Mouse (Mus musculus) MEL (cell line): ENCODE measurements around the gene Ccdc157.

Source experiments
- CHD2 ChIP-seq: IDR thresholded peaks from 2 replicates; pipeline ENCODE4 v1.6.1; 2011; ENCODE audit warnings: low read length, improper control_type of control experiment
- CTCF ChIP-seq, 3 experiments: IDR thresholded peaks in 2 of 3; conservative IDR thresholded peaks in 1 of 3; 2 replicates each; pipeline ENCODE4 v1.5.1; 2011 to 2012; ENCODE audit warnings: low read length in 3 of 3, low read depth in 2 of 3, mild to moderate bottlenecking in 2 of 3, improper control_type of control experiment in 1 of 3, inconsistent platforms in 1 of 3, mixed read lengths in 1 of 3, moderate library complexity in 1 of 3; ENCODE audit not compliant: control insufficient read depth in 1 of 3, insufficient read depth in 1 of 3, poor library complexity in 1 of 3, severe bottlenecking in 1 of 3
- EP300 ChIP-seq, 2 experiments: IDR thresholded peaks; 2 replicates each; pipeline ENCODE4 v1.6.1; 2011; ENCODE audit warnings: improper control_type of control experiment in 2 of 2, low read length in 2 of 2, low read depth in 1 of 2, mild to moderate bottlenecking in 1 of 2

GRCm38 (mm10) chr11:4196636-4197035 is 36.5 kb upstream of the Ccdc157 start:
- TF ChIP-seq EP300 (IDR thresholded peaks at IDR 0.05; ENCODE audit: low read depth in 1 of 2, low read length in 2 of 2) (no peak), CHD2 (no peak), CTCF (IDR thresholded peaks at IDR 0.05 in 2 of 3, conservative IDR thresholded peaks at IDR 0.05 in 1 of 3; ENCODE audit: control insufficient read depth in 1 of 3, insufficient read depth in 1 of 3, low read depth in 2 of 3, low read length in 3 of 3, poor library complexity in 1 of 3, severe bottlenecking in 1 of 3) (no peak)
